Mouse (Mus musculus) liver, postnatal 0 days (tissue): ENCODE data around the gene Arhgdia.

Experiments
- CTCF ChIP-seq: sonication (generic); IDR thresholded peaks from 2 replicates; pipeline ENCODE4 v1.5.1; 2016; ENCODE audit warnings: antibody characterized with exemption, low read depth
- EP300 ChIP-seq: IDR thresholded peaks from 2 replicates; pipeline ENCODE4 v1.6.1; 2016; ENCODE audit warnings: antibody characterized with exemption, low read depth, mild to moderate bottlenecking

GRCm38 (mm10) chr11:120625152-120625775 lies 43.8 kb upstream of the Arhgdia start, which contains the start of gene Sirt7:
- TF ChIP-seq CTCF (no peak), EP300 (peak; percentile 20; the same call in 1 of the 2 replicates)
